Mouse (Mus musculus) spleen, adult 2 months (tissue): ENCODE measurements around the gene Fscb.

ENCODE experiments used
- CTCF ChIP-seq: fragments of 200-500 bp; IDR thresholded peaks from 2 replicates; pipeline ENCODE4 v1.5.1; 2011; ENCODE audit warnings: mild to moderate bottlenecking, inconsistent platforms; ENCODE audit not compliant: insufficient read depth, insufficient read length, insufficient replicate concordance; ENCODE audit errors: extremely low read depth
- POLR2A ChIP-seq: fragments of 200-500 bp; IDR thresholded peaks from 2 replicates; pipeline ENCODE4 v1.6.1; 2011; ENCODE audit warnings: low read depth, low read length, inconsistent platforms

GRCm38 (mm10) chr12:64474590-64474989 is at the start of gene Fscb:
- TF ChIP-seq POLR2A (no peak), CTCF (no peak)
